Mouse (Mus musculus): ENCODE measurements around the gene Efcab11.
"Not testable (repeated sequence)": the region's sequence is repeated elsewhere in the genome, so short reads cannot be mapped to it uniquely, and the experiment has no call there.

Gene Efcab11

DNA sequence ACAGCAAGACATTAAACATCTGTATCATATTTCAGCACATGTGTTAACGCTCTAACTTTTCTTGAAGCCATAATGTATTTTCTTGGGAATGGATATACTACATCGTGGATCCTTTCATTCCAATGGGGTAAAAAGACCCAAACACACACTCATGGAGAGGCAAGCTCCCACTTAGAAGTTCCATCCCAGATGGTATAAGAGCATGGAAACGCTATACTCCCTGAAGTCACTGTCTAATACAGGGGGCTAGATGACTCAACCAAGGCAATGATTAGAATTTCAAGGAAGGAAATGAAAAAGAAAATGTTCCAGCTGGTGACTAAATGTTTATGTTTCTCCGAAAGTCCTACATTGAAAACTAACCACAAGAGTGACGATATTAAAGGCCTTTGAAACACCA is 76.3 kb downstream of the Efcab11 start:
- no peak for DNase-seq (ENCODE audit: low spot score in 2 of 2)

DNA sequence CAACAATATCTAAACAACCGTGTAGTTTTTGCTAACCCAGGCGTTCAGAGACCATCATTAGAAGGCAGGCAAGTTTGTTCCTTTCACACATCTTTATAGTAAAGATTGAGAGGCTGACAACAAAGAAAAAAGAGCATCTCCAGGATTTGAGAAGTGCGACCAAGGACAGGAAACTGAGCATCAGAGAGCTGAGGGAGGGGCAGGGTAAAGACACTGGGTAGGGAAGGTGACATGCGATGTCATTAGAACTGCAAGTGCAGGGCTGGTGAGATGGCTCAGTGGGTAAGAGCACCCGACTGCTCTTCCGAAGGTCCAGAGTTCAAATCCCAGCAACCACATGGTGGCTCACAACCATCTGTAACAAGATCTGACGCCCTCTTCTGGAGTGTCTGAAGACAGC is 77.5 kb downstream of the Efcab11 start:
- not testable (repeated sequence) for DNase-seq (ENCODE audit: low spot score in 2 of 2)

DNA sequence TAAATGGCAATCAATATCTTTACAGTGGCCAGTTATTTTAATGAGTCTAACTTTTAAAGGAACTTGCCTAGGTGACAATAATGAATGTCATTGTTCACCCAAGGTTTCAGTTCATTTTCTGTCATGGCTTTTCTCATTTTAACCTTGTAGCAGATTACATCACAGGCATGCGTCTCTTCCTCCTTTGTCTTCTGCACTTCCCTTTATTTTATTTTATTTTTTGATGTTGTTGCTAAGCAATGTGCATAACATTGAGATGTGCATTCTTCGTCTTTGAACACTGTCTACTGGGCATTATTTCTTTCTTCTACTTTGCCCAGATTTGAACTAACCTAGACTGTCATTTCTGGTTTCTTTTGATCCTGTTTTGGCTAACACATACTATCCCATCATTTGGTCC is 88.3 kb downstream of the Efcab11 start:
- peak; percentile 8 to 18 for DNase-seq (ENCODE audit: low spot score in 2 of 2)

DNA sequence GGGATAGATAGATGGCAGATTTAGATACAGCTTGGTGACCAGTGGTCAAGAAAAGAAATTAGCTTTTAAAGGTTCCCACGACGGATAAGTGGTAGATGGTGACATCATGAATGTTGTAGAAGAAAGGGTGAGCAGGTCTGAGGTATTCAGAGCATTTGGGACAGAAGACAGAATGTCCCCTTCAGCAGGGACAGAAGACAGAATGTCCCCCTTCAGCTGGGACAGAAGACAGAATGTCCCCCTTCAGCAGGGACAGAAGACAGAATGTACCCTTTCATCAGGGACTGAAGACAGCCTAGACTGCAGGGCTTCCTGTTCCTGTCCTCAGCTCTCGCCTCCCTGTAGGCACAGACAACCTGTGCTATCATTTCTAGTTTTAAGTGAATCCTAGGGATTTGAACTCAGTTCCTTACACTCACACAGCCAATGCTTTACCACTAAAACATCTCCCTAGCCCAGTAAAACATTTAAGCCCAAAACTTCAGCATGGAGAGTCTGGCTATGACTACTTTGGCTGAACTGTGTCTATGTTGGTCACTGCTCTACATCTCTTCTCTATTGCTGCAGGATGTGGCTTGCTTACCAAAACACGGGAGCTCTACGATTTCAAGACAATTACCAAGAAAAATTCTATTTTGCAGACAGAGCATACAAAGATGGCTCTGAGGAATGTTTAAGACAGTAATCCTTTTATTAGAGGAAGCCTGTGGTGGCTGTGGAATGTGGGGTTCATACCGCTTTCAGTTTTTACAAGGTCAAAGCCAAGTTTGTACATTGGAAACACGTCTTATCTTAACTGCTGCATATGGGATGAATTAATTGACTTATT is 89.2 kb downstream of the Efcab11 start:
- no peak for DNase-seq (ENCODE audit: low spot score in 2 of 2)

DNA sequence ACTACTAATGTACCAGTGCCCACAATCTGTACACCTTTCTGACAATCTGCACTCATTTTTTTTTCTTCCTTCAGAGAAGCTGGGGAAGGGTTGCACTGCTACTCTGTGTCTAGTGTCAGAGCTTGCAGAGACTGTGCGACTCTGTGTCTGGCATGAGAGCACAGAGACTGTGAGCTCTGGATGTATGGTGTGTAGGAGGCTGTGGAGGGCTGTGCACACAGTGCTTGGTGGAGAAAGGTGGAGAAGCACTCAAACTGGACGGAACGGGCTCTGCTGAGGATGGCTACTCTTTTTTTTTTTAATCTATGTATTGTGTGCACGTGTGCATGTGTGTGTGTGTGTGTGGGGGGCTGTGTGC is 90.1 kb downstream of the Efcab11 start:
- DNase-seq (ENCODE audit: low spot score in 2 of 2): no peak

DNA sequence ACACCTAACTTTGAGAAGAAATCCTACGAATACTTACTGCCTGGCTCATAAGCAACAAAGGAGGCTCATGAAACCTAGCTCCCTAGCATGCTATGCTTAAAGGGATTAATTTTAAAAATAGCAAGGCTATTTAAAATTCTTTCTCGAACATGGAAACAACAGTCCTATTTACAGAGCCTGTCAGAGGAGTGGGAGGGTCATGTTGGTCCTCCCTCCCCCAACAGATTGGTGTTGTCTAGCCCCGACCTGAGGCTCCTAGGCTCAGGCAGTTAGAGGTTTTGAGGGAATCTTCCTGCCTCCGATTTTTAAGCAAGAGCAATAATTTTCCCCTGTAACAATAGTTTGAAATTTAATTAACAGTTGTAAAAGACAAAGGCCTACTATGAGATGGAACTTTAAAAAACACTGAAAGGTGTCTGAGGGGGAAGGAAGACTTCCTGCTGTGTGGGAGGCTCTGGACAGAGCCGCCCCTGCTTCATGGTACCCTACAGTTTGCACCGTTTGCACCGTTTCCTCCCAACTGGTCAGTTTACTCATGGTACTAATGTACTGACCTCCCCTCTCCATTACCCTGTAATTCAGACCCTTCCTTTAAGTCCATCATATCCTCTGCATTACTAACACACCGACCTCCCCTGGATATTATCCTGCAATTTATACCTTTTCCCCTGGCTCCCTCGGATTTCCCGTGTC is 90.6 kb downstream of the Efcab11 start:
- no peak for DNase-seq (ENCODE audit: low spot score in 2 of 2)

DNA sequence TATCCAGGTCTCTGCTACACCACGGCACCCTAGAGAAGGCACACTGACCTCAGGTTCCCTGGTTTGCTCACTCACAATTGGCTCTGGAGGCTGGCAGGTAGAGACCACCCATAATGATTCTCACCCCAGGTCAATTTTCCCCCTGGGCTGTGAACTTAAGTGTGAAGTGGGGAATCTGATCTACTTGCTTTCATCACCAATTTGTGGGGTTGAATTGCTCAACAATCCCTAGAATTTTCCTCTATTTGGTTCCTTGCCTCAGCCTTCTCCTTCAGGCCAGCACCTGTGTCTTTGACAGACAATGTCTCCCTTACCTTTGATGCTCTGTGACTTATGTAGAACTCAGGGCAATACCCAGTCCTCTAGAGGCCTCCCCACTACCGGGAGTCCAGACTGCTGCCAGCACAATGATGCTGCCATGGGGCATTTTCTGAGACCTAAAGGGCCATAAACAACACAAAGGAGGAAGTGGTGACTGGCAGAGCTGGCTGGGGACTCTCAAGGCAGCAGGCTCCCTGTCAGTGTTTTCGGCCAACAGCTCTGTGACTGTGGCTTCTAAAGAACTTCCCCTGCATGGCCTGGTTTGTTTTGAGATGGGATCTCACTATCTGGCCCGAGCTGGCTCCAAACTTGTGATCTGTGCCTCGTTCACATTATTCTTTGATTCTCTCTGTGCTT is 94.8 kb downstream of the Efcab11 start:
- DNase-seq (ENCODE audit: low spot score in 2 of 2): peak; percentile 30 to 56

DNA sequence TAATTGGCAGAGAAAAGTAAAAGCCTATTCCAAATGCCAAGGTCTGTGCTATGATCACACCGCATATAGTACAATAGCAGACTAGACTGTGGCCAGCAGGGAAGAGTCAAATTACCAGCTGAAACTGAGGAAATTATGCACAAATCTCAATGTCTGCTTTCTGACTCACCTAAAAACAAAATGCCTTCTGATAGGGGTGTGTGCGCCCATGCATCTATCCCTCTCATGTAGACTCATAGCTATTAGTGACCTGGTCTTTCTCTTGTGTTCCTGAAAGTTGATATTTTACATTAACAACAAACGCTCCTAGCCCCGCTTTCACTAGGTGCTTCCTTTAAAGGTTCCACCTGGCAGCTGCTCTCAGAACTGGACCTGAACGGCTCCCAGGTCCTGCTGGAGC is 102.5 kb downstream of the Efcab11 start:
- DNase-seq (ENCODE audit: low spot score in 2 of 2): no peak

DNA sequence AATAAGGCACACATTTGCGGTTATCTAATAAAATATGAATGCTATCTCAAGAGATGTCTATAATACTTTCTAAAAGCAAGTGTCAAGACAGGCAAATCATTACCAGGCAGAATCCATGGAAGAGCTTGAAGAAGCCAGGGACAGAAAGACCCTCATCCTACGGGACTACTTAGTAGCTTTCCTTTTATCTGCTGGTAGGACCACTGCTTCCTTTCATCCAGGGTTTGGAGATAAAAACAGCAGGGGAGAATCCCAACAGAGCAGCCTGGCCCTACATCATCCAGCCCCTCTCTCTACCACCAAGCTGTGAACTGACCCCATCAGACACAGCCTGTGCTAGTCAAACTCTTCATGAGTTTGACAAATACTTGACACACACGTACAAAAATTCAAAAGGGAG is 103.8 kb downstream of the Efcab11 start:
- DNase-seq (ENCODE audit: low spot score in 2 of 2): no peak

DNA sequence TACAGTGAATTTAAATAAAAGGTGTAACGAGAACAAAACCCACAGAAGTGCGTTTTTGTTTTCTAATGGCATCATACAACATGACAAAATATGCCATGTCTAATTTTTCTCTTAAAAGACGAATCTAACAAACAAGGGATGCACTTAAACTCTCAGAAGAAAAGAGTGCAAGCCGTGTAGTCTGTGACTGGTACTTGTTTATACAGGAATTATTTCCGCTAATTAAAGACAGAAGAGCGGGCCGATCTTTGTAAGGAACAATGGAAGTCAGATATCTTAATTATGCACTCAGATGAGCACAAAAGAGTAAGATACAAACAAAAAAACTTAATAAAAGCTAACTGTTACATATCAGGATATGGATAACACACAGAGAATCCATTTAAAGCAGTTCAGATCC is 104.3 kb downstream of the Efcab11 start:
- no peak for DNase-seq (ENCODE audit: low spot score in 2 of 2)

DNA sequence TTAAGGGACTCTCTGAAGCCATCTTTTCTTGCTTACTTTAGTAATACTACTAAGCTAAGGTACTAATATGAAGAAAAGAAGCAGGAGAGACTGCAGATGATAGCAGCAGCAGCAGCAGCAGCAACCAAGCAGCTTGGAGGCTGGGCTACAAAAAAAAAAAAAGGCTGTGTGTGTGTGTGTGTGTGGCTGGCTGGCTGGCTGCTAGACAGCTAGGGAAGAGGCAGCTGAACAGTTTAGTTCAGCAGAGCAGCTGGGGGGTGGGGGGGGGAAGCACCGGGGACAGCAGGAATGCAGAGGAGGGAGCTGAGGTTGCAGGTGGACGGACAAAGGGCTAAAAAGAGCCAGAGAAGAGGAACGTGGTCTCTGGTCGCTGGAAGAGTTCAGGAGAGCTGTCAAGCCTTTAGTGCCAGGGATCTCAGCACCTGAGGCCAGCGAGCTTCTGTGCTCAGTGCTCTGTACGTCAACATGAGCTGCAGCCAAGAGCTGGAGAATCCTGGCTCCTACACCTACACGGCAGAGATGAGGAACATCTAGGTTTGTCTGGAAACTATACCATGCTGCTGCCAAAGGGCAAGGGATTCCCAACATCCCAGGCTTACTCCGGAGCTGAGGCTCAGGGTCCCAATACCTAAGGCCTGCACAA is 107.6 kb downstream of the Efcab11 start:
- no peak for DNase-seq (ENCODE audit: low spot score in 2 of 2)

DNA sequence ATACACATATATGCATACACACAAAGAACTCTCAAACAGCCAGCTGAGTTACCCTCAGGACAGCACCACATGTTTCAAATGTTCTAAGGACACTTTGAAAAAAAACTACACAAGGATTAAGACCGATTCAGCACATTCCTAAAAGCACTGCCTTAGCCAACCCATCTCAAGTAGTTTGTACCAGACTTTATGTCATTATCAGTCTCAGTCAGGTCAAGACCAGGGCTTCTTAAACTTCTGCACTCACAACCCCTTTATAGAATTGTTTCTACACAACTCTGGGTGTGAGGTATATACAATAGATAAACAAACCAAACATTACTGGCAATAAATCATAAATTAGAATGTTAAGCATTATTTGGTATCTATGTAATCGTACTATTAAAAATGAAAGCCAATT is 109.4 kb downstream of the Efcab11 start:
- no peak for DNase-seq (ENCODE audit: low spot score in 2 of 2)

DNA sequence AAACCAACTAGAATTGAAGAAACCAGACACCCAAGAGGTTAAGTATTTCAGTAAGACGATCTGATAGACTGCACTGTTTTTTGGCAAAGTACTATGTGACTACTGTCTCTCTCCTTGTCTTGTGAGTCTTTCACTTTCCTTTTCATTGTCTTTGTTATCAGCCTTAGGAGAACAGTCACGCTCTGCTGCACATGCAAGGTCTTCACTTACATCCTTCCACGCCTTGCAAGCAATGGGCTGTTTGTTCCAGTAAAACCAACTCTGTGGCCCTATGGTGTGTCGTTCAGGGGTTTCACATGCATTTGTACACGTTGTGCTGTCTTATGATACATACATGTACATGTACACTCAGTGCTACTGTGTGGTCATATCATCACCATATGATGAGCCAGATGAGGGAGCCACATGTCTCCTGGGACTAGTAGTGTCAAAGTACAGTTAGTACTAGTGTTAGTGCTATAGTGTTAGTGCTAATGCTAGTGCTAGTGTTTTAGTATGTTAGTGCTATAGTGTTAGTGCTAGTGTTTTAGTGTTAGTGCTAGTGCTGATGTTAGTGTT is 110.5 kb downstream of the Efcab11 start:
- DNase-seq (ENCODE audit: low spot score in 2 of 2): no peak

DNA sequence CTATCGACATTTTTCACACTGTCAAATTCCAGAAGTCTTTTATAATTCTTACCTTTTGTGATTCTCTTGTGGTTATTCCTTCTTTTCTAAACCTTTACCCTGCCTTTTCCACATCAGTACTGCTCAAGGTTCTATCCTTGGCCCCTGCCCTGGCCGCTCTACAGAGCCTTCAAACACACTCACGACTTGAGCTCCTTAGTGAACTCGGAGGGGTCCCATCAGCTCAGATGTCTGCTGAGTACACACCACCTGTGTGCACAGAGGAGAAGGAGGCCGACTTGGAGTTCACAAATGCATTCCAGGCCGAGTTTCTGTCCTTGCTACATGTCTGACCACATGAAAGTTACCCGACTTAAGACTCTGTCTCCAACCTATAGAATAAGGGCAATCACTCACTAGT is 113.2 kb downstream of the Efcab11 start:
- no peak for DNase-seq (ENCODE audit: low spot score in 2 of 2)

DNA sequence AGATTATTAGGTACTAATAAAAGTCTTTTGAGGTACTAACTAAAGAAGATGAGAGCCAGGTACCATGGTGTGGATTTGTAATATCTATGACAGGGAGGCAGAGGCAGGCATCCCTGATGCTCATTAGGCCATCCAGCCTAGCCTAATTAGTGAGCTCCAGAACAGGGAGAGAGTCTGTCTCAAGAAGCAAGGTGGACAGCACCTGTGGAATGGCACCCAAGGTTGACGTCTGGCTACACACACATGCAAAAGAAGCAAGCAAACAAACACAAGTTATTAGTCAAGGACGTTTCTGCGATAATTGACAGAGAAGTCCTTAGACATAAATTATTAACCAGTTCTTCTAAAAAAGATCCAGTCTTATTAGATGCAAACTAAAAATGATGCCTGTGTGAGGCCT is 114.6 kb downstream of the Efcab11 start:
- DNase-seq (ENCODE audit: low spot score in 2 of 2): no peak

DNA sequence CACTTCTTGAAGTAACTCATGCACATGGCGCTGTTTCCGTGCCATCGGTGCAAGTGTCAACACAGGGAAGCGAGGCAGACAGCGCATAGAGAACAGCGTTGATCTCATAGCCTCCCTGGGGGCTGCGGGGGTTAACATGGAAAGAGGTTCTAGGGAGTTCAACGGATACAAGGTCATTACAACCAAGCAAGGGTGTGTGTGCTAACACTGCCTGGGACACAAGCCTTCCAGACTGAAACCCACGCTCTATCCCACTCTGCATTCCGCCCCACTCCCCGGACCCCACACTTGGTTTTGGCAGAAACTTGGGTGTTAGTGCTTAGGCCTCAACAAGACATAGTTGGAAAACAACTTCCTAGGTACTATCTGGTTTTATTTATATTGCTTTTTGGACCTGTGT is 116.5 kb downstream of the Efcab11 start:
- no peak for DNase-seq (ENCODE audit: low spot score in 2 of 2)

DNA sequence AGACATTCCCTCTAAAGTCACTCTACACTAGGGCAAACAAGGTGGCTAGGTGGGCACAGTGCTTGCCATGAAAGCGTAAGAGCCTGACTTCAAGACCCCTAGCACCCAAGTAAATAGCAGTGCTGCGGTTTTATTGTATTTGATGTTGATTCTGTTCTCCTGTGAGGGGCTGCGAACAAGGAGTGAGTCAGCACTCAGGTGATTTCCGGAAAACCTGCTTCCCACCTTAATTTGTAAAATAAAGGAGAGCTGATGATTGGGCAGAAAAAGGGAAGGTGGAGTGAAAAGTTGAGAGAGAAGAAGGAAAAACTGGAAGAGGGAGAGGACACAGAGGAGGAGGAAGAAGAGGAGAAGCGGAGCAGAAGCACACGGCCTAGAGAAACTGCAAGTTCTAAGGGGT is 118.3 kb downstream of the Efcab11 start:
- no peak for DNase-seq (ENCODE audit: low spot score in 2 of 2)

DNA sequence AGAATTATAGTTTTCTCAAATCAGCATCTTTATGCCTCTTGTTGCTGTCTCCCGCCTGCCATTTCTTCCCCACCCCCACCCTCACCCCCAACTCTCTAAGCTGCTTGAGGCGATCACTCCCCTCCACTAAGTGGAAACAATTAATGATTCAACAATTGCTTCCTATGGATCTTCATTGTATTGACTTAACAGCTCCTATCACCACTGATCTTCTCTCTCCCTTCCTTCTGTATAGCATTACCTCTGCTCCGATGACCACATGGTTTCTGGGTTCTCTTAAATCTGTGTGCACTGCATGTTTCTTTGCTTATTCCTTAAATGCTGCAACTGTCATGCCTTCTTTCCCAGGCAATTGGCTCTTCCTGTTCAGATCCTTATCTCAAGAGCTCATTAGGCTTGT is 120.2 kb downstream of the Efcab11 start:
- no peak for DNase-seq (ENCODE audit: low spot score in 2 of 2)

DNA sequence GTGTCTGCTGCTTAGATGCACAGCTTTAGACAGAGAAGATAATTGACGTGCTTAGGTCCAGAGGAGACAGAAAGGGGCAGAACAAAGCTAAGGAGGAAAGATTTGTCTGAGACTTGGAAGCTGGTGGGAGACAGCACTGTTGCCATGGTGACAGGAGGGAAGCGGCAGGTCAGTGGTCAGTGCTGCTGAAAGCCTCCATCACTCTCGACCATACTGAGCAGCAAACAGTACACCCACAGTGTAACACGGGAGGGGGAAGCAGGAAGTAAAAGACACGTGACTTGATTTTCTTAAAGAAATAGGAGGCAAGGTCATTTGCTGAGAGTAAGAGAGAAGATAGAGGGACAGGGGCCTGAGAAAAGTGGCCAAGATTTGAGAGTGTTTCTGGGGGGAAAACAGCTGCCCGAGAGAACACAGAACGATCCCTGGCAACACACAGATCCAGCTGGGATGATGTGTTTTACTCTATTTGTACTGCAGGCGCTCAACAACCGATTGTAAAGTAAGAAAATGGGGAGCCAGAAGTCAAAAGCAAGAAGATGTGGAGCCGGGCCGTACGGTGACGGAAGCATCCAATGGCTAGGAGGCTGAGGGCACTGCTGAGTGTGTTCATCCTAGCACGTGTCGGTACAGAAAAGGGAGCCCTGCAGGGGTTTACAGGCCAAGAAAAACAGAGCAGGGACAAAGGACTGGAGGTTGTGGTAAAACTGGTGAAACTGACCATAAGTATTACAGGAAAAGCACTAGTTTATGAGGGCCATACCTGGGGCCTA is 126.3 kb downstream of the Efcab11 start:
- DNase-seq (ENCODE audit: low spot score in 2 of 2): peak; percentile 10 to 30

DNA sequence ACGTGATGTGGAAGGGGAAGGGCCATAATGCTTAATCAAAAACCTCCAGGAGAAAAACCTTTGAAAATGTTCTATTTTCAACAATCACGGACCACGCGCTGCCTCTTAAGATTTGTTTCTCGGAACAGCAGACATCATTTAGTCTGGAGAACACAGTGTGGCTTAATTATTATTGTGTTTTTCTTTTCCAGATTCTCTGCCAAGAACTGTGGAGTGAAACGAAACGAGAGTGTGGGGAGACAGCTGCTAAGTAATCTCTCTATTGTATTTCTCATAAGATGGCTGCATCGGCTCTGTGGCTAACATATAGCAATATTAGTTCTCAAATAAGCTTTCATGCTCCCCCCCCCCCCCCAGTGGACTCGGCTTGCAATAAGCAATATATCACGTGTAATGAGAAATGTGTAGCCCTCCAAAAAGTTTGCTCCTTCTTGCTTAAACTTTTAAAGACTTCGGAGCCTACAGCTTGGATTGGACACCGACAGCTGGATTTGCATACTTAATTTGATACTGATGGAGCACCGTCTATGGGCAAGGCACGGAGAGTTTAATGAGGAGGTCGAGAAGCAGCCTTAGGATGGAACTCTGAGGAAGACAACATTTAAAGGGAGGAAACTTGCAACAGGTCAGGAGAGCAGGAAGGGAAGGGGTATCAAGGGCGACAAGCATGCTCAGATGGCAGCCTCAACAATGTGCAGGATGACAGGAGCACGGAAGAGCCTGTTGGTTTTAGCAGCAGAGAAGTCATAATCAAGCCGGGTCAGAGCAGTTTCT is 127.1 kb downstream of the Efcab11 start:
- DNase-seq (ENCODE audit: low spot score in 2 of 2): no peak

DNA sequence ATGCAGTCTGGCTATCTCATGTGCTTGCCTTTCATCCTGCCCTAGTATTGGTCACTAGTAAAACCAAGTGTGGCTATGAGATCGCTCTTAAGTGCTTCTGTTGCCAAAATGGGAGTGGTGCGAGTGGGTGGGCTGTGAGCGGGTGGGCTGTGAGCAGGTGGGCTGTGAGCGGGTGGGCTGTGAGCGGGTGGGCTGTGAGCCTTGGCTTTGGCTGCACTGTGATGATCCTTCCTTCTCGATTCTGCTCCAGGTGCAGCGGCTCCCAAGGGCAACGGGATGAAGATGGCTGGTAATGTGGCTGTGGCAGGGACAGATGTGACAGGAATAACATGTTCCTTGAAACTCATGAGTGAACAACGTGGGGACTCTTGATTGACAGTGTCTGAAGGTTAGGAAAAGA is 128.0 kb downstream of the Efcab11 start:
- no peak for DNase-seq (ENCODE audit: low spot score in 2 of 2)

Data from heart, adult 9 months (tissue).